Comparison of ENCODE assay signal across 25 mouse cellular contexts in the genomic region with DNA sequence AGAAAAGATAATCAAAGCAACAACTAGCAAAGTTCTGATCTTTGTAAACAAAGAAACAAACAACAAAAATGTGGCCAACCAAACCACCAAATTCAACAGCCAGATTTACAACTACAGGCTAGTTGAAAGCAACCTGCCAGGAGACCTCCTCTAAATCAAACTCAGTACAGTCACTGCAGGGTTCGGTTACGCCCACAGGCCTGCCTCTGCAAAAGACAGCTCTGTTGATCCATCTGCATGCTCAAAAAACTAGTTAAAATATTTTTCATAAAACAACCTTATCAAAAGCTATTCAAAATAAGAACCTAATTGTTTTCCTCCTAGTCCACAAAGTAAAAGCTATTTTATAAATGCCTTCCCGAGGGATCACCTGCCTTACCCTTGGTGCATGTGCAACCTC. TPM values are rescaled to one million over a fixed set of nuclear protein-coding genes. Genes with fewer than 3 reads are reported as not detected.
A peak's percentile ranks its signal among the peaks of the same experiment; 100 is the strongest.
DNase-seq lines count a peak whose midpoint lies in the region; ATAC-seq and TF ChIP-seq lines count a peak whose summit lies in the region.
"Had no signal": no experiment of that assay in that cellular context is flagged by ENCODE, and none has a peak within 500 bp of the region (broad histone marks: within the 10 kb centered on the region; RNA-seq: fewer than 3 reads in every experiment).

No protein-coding gene starts in this region.

- H3K4me3 ChIP-seq in layer of hippocampus, adult 2 months, result no peak overlapping the region
- H3K4me3 ChIP-seq: embryonic facial prominence, embryonic 13.5 days; forebrain, embryonic 12.5 days; gastrocnemius, adult 2 months; heart, embryonic 13.5 days; hindbrain, embryonic 12.5 days had no signal

- ATAC-seq in frontal cortex, adult (ENCODE audit: low TSS enrichment), result 0 out of 2 replicates have a peak, but pooled peaks have one; percentile 45
- ATAC-seq in CD4-positive, CD25-positive, alpha-beta regulatory T cell, adult 4 months, result no peak
- ATAC-seq: activated CD4-positive, CD25-positive, alpha-beta regulatory T cell, adult 4 months; forebrain, embryonic 16.5 days; hindbrain, embryonic 16.5 days; inflammation-experienced regulatory T-cells, adult 6 months had no signal

- TF ChIP-seq CTCF in layer of hippocampus, adult 2 months (conservative IDR thresholded peaks at IDR 0.05), result no peak

- H3K27ac ChIP-seq in layer of hippocampus, adult 2 months, result peak overlapping the region; percentile 37; the same call in 1 of the 2 replicates
- H3K27ac ChIP-seq: embryonic facial prominence, embryonic 13.5 days; forebrain, embryonic 12.5 days; gastrocnemius, adult 2 months; heart, embryonic 13.5 days; hindbrain, embryonic 12.5 days had no signal

- DNase-seq in frontal cortex, postnatal 10 days (ENCODE audit: low spot score in 2 of 2), result no peak
- DNase-seq in layer of hippocampus, adult 2 months (ENCODE audit: low spot score in 2 of 2), result peak in 1 of 2 experiments; percentile 20
- DNase-seq in layer of hippocampus, postnatal 36 days, result no peak
- peak; percentile 58 for DNase-seq in right cerebral cortex, adult 18-20 months
- DNase-seq in right cerebral cortex, postnatal 36 days (ENCODE audit: low spot score in 2 of 2), result no peak
- DNase-seq in adipocyte (ENCODE audit: low spot score), result no peak
- DNase-seq: adrenal gland, adult 2 months; adrenal gland, postnatal 36 days; B cell, adult 2 months; cerebellum, adult 11-12 months; cerebellum, adult 9-10 months; cerebellum, postnatal 25 days; gastrocnemius, adult 2 months; gastrocnemius, postnatal 25 days; heart, postnatal 36 days had no signal

RNA-seq across cellular contexts. Expression of a gene that starts 25.0 kb away (rescaled TPM):
- 10 to 100 TPM; 44.4 to 49.0 TPM for total RNA-seq in layer of hippocampus, adult 2 months (2021)
- 10 to 100 TPM; 38.7 to 44.6 TPM for total RNA-seq in layer of hippocampus, postnatal 36 days (2021)
- 10 to 100 TPM; 49.8 to 71.0 TPM for polyA plus RNA-seq in CD4-positive, CD25-positive, alpha-beta regulatory T cell, adult 4 months (2017; shearing (Covaris generic))
